Mouse (Mus musculus) ES-E14 (cell line): ENCODE results near the gene Bst1.

Source experiments
- CHD2 ChIP-seq: IDR thresholded peaks from 2 replicates; pipeline ENCODE4 v1.6.1; 2014; ENCODE audit warnings: mild to moderate bottlenecking, low read depth, low read length, inconsistent platforms
- HCFC1 ChIP-seq: IDR thresholded peaks from 2 replicates; pipeline ENCODE4 v1.6.1; 2012; ENCODE audit warnings: low read length, inconsistent platforms, borderline replicate concordance; ENCODE audit not compliant: insufficient read depth
- ZC3H11A ChIP-seq: IDR thresholded peaks from 2 replicates; pipeline ENCODE4 v1.6.1; 2012; ENCODE audit warnings: low read depth, mild to moderate bottlenecking, inconsistent platforms, low read length, borderline replicate concordance
- ZNF384 ChIP-seq: IDR thresholded peaks from 2 replicates; pipeline ENCODE4 v1.6.1; 2012; ENCODE audit warnings: low read depth, low read length, inconsistent platforms

DNA sequence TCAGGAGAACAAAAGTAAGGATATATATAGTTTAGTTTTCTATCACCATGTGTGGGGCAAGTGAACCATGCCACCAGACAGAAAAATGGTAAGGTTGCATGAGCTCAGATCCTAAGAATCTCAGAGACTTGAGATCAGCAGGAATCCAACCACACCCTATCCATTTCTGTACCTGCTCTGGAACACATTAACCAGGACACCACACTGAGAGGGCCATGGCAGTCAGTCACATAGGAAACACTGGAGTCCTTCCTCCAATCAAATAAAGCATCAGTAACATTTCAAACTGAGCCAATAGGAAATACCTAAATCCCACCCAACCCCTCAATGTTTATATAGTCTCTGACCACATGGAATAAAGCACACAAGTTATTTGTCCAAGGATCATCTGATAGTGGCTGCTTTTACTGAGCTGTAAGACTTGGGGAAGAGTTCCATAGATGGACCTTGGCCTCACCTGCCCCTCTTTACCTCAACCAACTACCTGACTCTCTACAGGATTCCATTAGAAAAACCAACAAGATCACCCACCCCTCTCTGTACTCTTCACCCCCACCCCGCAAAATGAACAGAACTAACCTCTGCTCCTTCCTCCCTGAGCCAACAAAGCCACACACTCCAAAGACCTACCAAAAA lies 8.1 kb upstream of the Bst1 start:
- TF ChIP-seq ZC3H11A (no peak), CHD2 (no peak), HCFC1 (no peak), ZNF384 (no peak)
